Mouse (Mus musculus) A20 (cell line): Measurements from ENCODE around the gene Spx.

Experiments
- DNase-seq: peaks from one replicate; pipeline ENCODE4 v3.0.0-alpha.2; 2011; ENCODE audit warnings: low read depth, low spot score

The Spx gene

GRCm38 (mm10) chr6:142429072-142429471, 15.8 kb downstream of the Spx start:
- DNase-seq = no peak

- no peak for DNase-seq
These were observed 38.1 kb downstream of the Spx start for GRCm38 (mm10) chr6:142451381-142451780.

GRCm38 (mm10) chr6:142453311-142453710, 40.1 kb downstream of the Spx start:
- DNase-seq = no peak

- DNase-seq = no peak
These were observed 42.2 kb downstream of the Spx start for GRCm38 (mm10) chr6:142455314-142455996.

GRCm38 (mm10) chr6:142458010-142458409, 44.8 kb downstream of the Spx start:
- no peak for DNase-seq

GRCm38 (mm10) chr6:142459017-142459678, 45.9 kb downstream of the Spx start:
- no peak for DNase-seq

GRCm38 (mm10) chr6:142462194-142462593, 49.0 kb downstream of the Spx start:
- DNase-seq = no peak
